Mouse (Mus musculus): Measurements from ENCODE around the gene Prr7.

The Prr7 gene

DNA sequence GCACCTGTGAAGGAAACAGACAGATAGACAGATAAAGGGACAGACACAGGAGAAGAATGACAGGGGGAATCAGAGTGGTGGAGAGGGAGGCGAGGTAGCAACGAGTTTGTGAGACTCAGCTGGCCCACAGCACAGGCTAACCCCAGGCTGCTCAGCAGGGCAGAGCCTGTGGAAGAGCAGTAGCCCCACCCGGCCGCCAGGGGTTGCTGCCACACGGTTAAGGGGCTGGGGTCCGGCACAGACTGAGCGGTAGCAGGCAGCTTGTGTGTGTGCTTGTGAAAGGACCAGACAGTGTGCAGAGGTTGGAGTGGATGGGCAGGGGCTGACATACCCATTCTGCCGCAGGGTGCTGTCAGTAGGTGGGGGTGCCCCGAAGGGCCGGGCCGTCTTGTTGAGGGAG, 43.8 kb downstream of the Prr7 start:
- DNase-seq (ENCODE audit: low spot score in 2 of 2): no peak

DNA sequence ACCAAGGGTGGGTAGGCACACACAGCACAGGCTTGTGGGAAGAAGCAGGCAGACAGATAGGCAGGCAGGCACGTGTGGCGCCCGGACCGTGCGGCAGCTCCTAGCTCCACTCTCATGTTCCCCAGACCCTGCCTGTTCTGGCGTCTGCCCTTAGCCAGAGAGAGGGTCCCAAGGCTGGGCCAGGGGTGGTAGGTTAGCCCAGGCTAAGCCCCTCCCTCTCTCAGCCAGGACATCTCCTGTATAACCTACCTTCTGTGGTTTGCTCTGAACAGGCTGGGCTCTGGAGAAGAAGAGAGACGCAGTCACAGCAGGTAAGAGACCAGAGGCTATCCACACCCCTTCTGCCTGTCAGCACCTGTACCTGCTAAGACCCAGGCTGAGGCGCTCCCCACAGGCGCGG, 44.5 kb downstream of the Prr7 start:
- no peak for DNase-seq (ENCODE audit: low spot score in 2 of 2)

DNA sequence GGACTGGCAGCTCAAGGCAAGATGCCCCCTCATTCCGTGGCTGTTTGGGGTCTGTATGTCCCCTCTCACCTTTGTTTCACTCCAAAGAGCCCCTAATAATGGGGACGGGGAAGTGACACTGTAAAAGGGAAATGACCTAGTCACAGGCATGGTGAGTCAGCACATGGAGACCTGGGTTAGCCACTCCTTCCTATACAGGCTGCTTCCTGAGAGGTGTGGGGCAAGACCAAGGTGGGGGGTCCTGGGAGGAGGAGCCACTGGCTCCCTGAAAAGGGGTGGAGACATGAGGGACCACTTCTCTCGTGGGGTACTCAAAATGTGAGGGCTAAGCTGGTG, 46.2 kb downstream of the Prr7 start:
- no peak for DNase-seq (ENCODE audit: low spot score in 2 of 2)

DNA sequence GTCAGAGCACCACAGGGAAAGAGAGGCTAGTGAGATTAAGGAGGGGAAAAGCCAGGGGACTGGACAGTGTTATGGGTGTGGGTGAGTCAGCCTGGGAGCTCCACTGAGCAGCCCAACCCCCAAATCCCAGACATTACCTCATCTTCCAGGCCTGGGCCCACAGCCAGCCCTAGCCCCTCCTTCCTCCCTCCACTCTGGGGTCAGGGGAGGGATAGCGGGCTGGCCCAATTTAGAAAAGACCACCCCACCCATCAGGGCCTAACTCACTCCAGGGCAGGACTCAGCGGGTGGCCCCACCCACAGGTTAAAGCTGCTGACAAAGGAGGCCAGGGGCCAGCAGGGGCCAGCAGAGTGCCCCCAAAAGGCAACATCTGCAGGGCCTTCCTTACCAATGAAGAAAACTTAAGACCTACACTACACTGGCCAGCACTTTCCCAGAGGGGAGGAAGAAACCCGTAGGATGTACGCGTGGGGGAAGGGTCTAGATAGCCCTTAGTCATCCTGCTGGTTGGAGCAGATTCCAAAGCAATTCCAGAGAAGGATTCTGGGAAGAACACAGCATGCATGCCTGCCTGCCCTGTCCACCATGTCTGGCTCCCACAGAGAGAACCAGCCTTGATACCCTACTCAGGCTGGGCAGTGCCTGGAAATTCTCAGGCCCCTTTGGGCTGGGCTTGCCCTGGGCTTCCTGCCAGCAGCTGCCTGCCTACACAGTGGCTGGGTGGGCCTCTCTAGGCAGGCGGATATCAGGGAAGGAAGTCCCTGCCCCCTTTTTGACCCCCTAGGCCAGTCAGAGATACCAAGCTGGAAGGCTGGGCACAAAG, 46.8 kb downstream of the Prr7 start:
- DNase-seq (ENCODE audit: low spot score in 2 of 2): no peak

DNA sequence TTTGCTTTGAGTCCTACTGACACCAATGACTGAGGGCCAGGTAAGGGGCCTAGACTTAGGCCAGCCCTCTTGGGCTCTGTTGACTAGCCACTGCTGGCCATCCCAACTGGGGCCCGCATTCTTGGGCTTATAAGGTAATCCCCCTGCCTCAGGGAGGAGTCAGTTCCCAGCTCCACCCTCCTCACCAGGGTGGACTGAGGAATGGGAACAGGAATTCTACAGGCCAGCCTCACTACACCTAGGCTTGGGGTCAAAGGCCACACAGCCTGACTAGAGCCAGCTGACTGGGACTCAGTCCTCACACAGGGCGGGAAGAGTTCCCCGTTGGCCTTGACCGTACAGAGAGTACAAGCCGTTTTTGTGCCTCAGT, 47.4 kb downstream of the Prr7 start:
- no peak for DNase-seq (ENCODE audit: low spot score in 2 of 2)

DNA sequence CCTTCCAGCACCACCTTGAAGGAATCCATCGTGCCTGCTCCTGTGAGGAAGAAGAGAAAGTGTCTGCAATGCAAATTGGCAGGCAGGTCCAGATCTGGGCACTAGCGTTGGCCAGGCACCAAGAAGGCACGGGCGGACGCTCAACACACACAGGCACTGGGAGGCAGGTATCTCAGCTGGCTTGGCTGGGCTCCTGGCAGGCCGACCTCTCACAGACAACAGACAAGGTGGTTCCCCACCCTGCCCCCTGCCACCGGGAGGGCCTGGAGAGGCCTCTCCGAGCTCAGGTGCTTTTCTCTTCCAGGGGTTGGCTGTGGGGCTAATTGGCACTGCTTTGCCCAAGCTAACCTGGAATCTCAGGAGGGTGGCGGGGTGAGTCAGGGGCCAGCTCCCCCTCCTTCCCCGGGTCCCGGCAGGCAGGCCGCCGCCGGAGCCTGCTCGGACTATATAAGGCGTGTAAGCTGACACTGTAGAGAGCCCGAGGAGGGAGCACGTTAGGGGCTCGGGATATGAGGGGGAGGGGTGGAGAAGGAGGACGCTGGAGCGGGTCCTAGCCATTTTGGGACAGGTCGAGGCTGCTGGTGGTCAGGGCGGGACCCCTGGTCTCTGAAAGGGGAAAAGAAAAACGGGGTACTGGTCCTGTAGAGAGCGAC, 48.4 kb downstream of the Prr7 start:
- peak in 1 of 2 experiments; percentile 20 for DNase-seq (ENCODE audit: low spot score in 2 of 2)

DNA sequence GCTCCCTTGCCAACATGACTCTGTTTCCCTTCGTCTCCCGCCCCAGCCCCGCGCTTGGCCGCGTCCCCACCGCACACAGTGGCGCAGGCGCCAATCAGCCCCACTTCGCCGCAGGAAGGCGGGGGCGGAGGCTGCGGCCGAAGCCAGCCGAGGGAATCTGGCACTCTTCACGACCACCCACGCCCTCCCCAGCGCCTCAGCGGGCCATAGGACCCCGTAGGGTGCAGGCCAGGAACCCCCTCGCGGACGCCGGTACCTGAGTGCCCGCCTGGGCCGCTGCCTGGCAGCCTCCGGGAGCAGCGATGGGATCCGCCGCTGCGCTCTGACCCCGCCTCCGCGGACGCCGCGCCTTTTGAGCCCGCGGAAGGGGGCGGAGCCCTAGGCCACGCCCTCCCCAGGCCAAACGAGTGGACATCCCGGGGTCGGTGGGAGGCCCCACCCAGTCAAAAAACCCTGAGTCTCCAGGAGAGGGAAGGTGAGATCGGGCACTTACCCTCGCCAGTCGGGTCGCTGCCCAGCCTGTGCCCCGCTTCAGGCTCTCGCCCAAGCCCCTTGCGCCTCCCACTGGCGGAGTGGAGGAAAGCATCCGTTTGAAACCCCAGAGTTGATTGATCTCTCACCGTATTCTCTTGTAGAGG, 49.2 kb downstream of the Prr7 start, which contains the start of gene Pdlim7:
Gene Pdlim7 (minus strand): TSS at position 566 of the 638 bp plus-strand sequence.
- DNase-seq (ENCODE audit: low spot score in 2 of 2): peak; percentile 73 to 76

DNA sequence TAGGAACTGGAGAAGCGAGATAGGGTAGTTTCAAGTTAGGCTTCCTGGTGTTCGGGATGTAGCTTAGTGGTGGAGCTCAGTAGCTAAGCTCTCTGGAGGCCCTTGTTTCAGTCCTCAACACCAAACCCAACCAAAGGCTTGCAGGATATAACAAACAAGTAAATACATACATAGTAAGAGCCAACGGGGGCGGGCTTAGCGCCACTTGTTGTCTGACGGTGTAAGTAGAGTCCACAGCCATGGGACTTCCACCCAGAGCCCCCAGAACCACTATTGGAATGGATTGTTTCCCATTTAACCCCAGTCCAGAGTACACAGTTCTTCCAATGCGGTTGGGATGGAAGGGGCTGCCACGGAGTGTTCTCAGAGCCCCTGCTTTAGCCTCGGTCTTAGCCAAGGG, 49.8 kb downstream of the Prr7 start:
- no peak for DNase-seq (ENCODE audit: low spot score in 2 of 2)

DNA sequence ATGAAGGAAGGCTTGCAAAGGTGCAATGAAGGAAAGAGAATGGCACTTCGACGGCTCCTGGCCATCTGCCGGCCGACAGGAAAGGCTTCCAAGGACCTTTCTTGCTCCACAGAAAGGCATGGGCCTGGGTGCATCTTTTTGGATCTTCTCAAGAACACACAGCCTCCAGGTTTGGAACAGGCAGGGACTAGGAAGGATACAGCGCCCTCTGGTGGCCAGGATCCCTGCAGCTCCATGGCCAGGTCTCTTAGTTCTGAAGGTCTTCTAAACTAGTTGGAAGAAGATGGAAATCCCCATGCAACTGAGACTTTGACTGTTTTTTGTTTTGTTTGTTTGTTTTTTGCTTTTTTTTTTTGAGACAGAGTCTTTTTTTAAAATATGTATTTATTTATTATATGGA, 52.9 kb downstream of the Prr7 start:
- DNase-seq (ENCODE audit: low spot score in 2 of 2): peak; percentile 69 to 84

DNA sequence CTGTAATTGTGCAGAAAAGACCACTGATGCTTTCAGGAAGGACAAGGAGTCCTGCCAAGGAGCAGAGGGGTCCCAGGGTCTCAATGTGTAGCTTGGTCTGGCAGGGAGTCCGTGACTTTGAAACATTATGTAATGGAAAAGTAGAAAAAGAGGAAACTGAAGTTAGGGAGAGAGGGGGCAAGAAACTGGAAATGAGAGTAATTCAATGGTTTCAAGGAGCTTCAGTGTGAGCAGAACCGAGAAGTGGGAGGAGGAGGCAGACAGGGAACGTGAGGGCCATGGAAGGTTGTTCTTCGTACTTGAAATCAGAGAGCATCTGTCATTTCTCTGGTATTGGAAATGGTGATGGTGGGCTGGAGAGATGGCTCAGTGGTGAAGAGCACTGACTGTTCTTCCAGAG, 55.5 kb downstream of the Prr7 start:
- DNase-seq (ENCODE audit: low spot score in 2 of 2): no peak

DNA sequence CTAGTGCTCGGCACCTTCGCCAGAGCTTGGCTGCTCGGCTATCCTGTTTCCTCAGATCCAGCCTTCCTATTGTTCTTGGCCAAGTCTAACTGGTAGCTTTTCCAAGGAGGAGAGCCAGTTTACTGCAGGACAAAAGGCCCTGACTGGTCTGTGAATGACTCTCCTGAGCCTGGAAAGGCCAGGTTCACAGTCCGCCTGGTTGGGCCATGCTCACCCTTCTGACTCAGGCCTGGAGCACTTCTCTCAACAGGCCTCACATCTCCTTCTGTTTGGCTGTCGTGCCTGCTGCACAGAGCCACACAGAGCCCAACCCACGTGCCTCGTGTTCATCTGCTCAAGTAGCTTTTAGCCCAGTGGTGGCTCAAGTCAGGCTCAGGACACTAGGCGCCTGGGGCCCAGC, 58.7 kb downstream of the Prr7 start:
- DNase-seq (ENCODE audit: low spot score in 2 of 2): no peak
